Mouse (Mus musculus): ENCODE data around the gene Gzmd.

The Gzmd gene

DNA sequence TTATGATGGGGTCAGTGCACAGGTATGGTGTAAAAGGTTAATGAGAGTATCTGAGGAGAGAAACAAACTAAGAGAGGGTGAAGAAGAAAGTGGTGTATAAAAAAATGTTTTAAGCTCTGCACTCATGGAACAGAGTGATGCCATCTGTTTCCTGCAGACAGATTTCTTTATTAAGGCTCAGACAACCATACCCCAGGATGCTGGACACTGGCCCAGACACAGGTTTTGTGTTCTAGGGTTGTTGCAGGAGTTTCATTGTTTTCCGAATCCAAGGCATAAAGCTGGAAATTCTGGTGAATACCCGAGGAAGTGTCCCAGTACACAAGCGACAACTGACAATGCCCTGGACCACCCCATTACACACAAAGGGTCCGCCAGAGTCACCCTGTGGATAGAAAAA is 50.4 kb downstream of the Gzmd start:
- DNase-seq (ENCODE audit: low read depth, low spot score) = no peak
